26 mouse cellular contexts compared by ENCODE assay signal in the genomic region with DNA sequence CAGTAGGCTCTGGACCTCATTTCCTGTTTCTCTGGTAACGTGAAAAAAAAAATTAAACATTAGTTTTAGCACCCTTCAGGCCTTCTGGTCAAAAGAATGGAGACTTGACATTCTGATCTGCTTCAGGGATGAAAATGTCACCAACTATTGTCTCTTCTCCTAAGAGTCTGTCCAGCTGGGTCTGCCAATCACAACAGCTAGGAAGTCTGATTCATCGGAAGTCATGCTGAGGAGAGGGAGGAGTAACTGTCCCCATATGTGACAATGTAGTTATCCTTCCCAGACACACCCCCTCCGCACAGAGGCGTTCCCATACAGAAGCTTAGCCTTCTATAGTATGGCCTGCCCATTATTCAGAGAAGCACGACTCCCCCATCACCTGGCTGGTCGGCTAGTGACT.
"Had no signal": no experiment of that assay in that cellular context is flagged by ENCODE, and none has a peak within 500 bp of the region (broad histone marks: within the 10 kb centered on the region; RNA-seq: fewer than 3 reads in every experiment).

No protein-coding gene starts in this region.

- H3K4me3 ChIP-seq: gastrocnemius, adult 2 months; heart, embryonic 10.5 days; heart, embryonic 12.5 days; intestine, embryonic 15.5 days; kidney, embryonic 15.5 days; limb, embryonic 10.5 days; limb, embryonic 12.5 days; liver, embryonic 13.5 days had no signal

- H3K4me2 ChIP-seq: heart, embryonic 12.5 days; hindbrain, embryonic 14.5 days; intestine, embryonic 15.5 days; kidney, embryonic 15.5 days; limb, embryonic 12.5 days; liver, embryonic 11.5 days; liver, embryonic 13.5 days had no signal

- H3K9ac ChIP-seq: heart, embryonic 12.5 days; hindbrain, embryonic 14.5 days; intestine, embryonic 15.5 days; kidney, embryonic 15.5 days; limb, embryonic 12.5 days; liver, embryonic 13.5 days had no signal

- H3K36me3 ChIP-seq: heart, embryonic 10.5 days; heart, embryonic 12.5 days; intestine, embryonic 15.5 days; kidney, embryonic 15.5 days; limb, embryonic 10.5 days; limb, embryonic 12.5 days; liver, embryonic 13.5 days had no signal

- ATAC-seq: hindbrain, embryonic 16.5 days; inflammation-experienced regulatory T-cells, adult 6 months; intestine, embryonic 15.5 days; intestine, postnatal 0 days had no signal

- H3K4me1 ChIP-seq: heart, embryonic 10.5 days; heart, embryonic 12.5 days; liver, embryonic 13.5 days had no signal

- H3K9me3 ChIP-seq: heart, embryonic 10.5 days; heart, embryonic 12.5 days; intestine, embryonic 15.5 days; kidney, embryonic 15.5 days; limb, embryonic 10.5 days; limb, embryonic 12.5 days; liver, embryonic 13.5 days had no signal

- DNase-seq: gastrocnemius, adult 2 months; gastrocnemius, postnatal 10 days; gastrocnemius, postnatal 25 days; heart, adult 18-20 months; heart, postnatal 10 days; heart, postnatal 4 days; kidney, adult 2 months; kidney, adult 9 months; kidney, postnatal 14 days; kidney, postnatal 36 days; layer of hippocampus, adult 9-11 months; layer of hippocampus, postnatal 36 days; liver; liver, embryonic 13.5 days had no signal

- H3K27ac ChIP-seq: gastrocnemius, adult 2 months; heart, embryonic 10.5 days; hindbrain, embryonic 14.5 days; intestine, embryonic 15.5 days; kidney, embryonic 15.5 days; kidney, postnatal 0 days; limb, embryonic 10.5 days; limb, embryonic 12.5 days; liver, embryonic 13.5 days had no signal
